9 mouse cellular contexts compared by ENCODE assay signal in the genomic region with DNA sequence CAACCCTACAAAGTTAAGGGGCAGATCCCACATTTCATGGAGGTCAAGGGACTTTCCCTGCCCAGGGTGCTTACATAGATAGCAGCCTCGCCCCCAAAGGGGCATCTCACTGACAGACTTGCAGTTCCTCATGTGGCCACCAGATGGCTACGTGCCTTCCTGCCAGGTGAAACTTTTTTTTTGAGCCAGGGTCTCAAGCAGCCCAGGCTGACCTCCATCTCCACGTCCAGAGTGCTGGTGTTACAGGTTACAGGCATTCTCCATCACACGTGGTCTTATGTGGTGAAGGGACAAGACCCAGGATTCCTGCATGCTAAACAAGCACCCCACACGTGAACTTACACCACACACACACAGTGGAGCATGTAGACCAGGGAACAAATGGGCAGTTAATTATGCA. TPM values are rescaled to one million over a fixed set of nuclear protein-coding genes. Genes with fewer than 3 reads are reported as not detected.
A peak's percentile ranks its signal among the peaks of the same experiment; 100 is the strongest.
DNase-seq lines count a peak whose midpoint lies in the region; ATAC-seq and TF ChIP-seq lines count a peak whose summit lies in the region.
"Had no signal": no experiment of that assay in that cellular context is flagged by ENCODE, and none has a peak within 500 bp of the region (broad histone marks: within the 10 kb centered on the region; RNA-seq: fewer than 3 reads in every experiment).

No protein-coding gene starts in this region.

- no peaks in the 10 kb centered on the region for H3K36me3 ChIP-seq in kidney, embryonic 16.5 days (ENCODE audit: insufficient read depth, low read length)
- H3K36me3 ChIP-seq in E14TG2a.4 (ENCODE audit: insufficient read depth, low read length) = no peaks in the 10 kb centered on the region
- H3K36me3 ChIP-seq in embryonic facial prominence, embryonic 12.5 days = no peaks in the 10 kb centered on the region
- no peaks in the 10 kb centered on the region for H3K36me3 ChIP-seq in limb, embryonic 10.5 days
- H3K36me3 ChIP-seq: limb, embryonic 13.5 days had no signal

- peak; percentile 71 for DNase-seq in kidney, adult 11 months
- peak; percentile 82 for DNase-seq in limb, embryonic 10.5 days (ENCODE audit: low spot score)

- no peak for TF ChIP-seq POLR2A in bone marrow, adult 2 months (IDR thresholded peaks at IDR 0.05; ENCODE audit: borderline replicate concordance, control insufficient read depth, low read depth, low read length)
- no peak for TF ChIP-seq POLR2A in olfactory bulb, adult 2 months (IDR thresholded peaks at IDR 0.05; ENCODE audit: insufficient read depth, low read depth, low read length)

- no peak overlapping the region for H3K27ac ChIP-seq in kidney, embryonic 16.5 days (ENCODE audit: low read length)
- H3K27ac ChIP-seq in bone marrow, adult 2 months (ENCODE audit: control insufficient read depth, insufficient read depth, low read depth, low read length, poor library complexity) = no peak overlapping the region
- no peak overlapping the region for H3K27ac ChIP-seq in embryonic facial prominence, embryonic 12.5 days
- no peak overlapping the region for H3K27ac ChIP-seq in limb, embryonic 10.5 days
- no peak overlapping the region for H3K27ac ChIP-seq in olfactory bulb, adult 2 months (ENCODE audit: insufficient read depth, low read depth, low read length)
- H3K27ac ChIP-seq: limb, embryonic 13.5 days had no signal

- H3K4me2 ChIP-seq in kidney, embryonic 16.5 days (replicated peaks; ENCODE audit: low read depth, low read length) = no peak overlapping the region
- no peak overlapping the region for H3K4me2 ChIP-seq in embryonic facial prominence, embryonic 12.5 days (replicated peaks)
- H3K4me2 ChIP-seq: limb, embryonic 13.5 days had no signal

- TF ChIP-seq CTCF in E14TG2a.4 (conservative IDR thresholded peaks at IDR 0.05; ENCODE audit: low read length) = peak; percentile 98
- peak; percentile 83 for TF ChIP-seq CTCF in bone marrow, adult 2 months (IDR thresholded peaks at IDR 0.05; ENCODE audit: control insufficient read depth, insufficient read depth, low read length)
- TF ChIP-seq CTCF in olfactory bulb, adult 2 months (IDR thresholded peaks at IDR 0.05; ENCODE audit: insufficient read depth, low read depth, low read length) = peak; percentile 87

- H3K4me3 ChIP-seq in kidney, embryonic 16.5 days (ENCODE audit: low read length) = no peak overlapping the region
- H3K4me3 ChIP-seq in E14TG2a.4 (replicated peaks; ENCODE audit: low read length) = no peak overlapping the region
- no peak overlapping the region for H3K4me3 ChIP-seq in bone marrow, adult 2 months (replicated peaks; ENCODE audit: control insufficient read depth, low read depth, low read length)
- H3K4me3 ChIP-seq in embryonic facial prominence, embryonic 12.5 days = no peak overlapping the region
- no peak overlapping the region for H3K4me3 ChIP-seq in limb, embryonic 10.5 days
- H3K4me3 ChIP-seq in olfactory bulb, adult 2 months (ENCODE audit: insufficient read depth, low read depth, low read length) = no peak overlapping the region
- H3K4me3 ChIP-seq: limb, embryonic 13.5 days had no signal

- peaks cover 27% of the 10 kb centered on the region for H3K4me1 ChIP-seq in kidney, embryonic 16.5 days (ENCODE audit: insufficient read depth, low read length)
- H3K4me1 ChIP-seq in E14TG2a.4 (replicated peaks; ENCODE audit: low read depth, low read length) = peaks cover 39% of the 10 kb centered on the region
- H3K4me1 ChIP-seq in bone marrow, adult 2 months (ENCODE audit: control insufficient read depth, insufficient read depth, low read length) = peaks cover 3% of the 10 kb centered on the region
- peaks cover 16% of the 10 kb centered on the region for H3K4me1 ChIP-seq in embryonic facial prominence, embryonic 12.5 days
- peaks cover 39% of the 10 kb centered on the region for H3K4me1 ChIP-seq in limb, embryonic 10.5 days
- peaks cover 12% of the 10 kb centered on the region for H3K4me1 ChIP-seq in olfactory bulb, adult 2 months (ENCODE audit: control insufficient read depth, insufficient read depth, low read length)

- peaks cover 14% of the 10 kb centered on the region for H3K27me3 ChIP-seq in kidney, embryonic 16.5 days (ENCODE audit: insufficient read depth, low read length)
- H3K27me3 ChIP-seq in E14TG2a.4 (ENCODE audit: insufficient read depth, low read length) = peaks cover 48% of the 10 kb centered on the region
- peaks cover 43% of the 10 kb centered on the region for H3K27me3 ChIP-seq in embryonic facial prominence, embryonic 12.5 days
- peaks cover 70% of the 10 kb centered on the region for H3K27me3 ChIP-seq in limb, embryonic 10.5 days (ENCODE audit: low read depth, poor library complexity, severe bottlenecking)

- no peak overlapping the region for H3K9ac ChIP-seq in kidney, embryonic 16.5 days (replicated peaks; ENCODE audit: low read length)
- 0 out of 2 replicates have a peak overlapping the region, but pooled peaks have one; percentile 17 for H3K9ac ChIP-seq in embryonic facial prominence, embryonic 12.5 days
- H3K9ac ChIP-seq: limb, embryonic 13.5 days had no signal

- WGBS in kidney, embryonic 16.5 days = 3% methylated on average over 5 of the region's 5 CpGs
- WGBS in bone marrow, adult 2 months = 14% methylated on average over 5 of the region's 5 CpGs
- 3% methylated on average over 5 of the region's 5 CpGs for WGBS in embryonic facial prominence, embryonic 12.5 days
- WGBS in limb, embryonic 10.5 days = 2% methylated on average over 5 of the region's 5 CpGs
- 10% methylated on average over 5 of the region's 5 CpGs for WGBS in olfactory bulb, adult 2 months

- H3K9me3 ChIP-seq in kidney, embryonic 16.5 days (ENCODE audit: low read length) = no peaks in the 10 kb centered on the region
- H3K9me3 ChIP-seq in E14TG2a.4 (ENCODE audit: low read length) = no peaks in the 10 kb centered on the region
- no peaks in the 10 kb centered on the region for H3K9me3 ChIP-seq in embryonic facial prominence, embryonic 12.5 days
- H3K9me3 ChIP-seq in limb, embryonic 10.5 days (replicated peaks) = no peaks in the 10 kb centered on the region
- H3K9me3 ChIP-seq: limb, embryonic 13.5 days had no signal

- no peak for ATAC-seq in kidney, embryonic 16.5 days (ENCODE audit: low FRiP score, low TSS enrichment)
- no peak for ATAC-seq in embryonic facial prominence, embryonic 12.5 days (ENCODE audit: insufficient number of reproducible peaks, insufficient read depth, low FRiP score, low TSS enrichment)
- ATAC-seq in frontal cortex, adult (ENCODE audit: low TSS enrichment) = no peak

RNA-seq across cellular contexts. Expression of a gene that starts 5.3 kb away (rescaled TPM):
- polyA plus RNA-seq in kidney, embryonic 16.5 days (2015; fragmentation: Nextera tagmentation; extraction: Ambion mirVana) = 0.10 and 0.15 TPM in 2 replicates
- polyA plus RNA-seq in bone marrow, adult 2 months (2011; ENCODE audit: insufficient read depth, insufficient read length, low replicate concordance, missing spikeins) = not detected in 2 replicates
- polyA plus RNA-seq in embryonic facial prominence, embryonic 12.5 days (2016; fragmentation: Nextera tagmentation; extraction: Ambion mirVana) = 0.13 TPM in 1 of 2 replicates, not detected in the other
- polyA plus RNA-seq in limb, embryonic 10.5 days (2016; fragmentation: Nextera tagmentation; extraction: Ambion mirVana) = 0.51 and 0.72 TPM in 2 replicates
- not detected in 2 replicates for polyA plus RNA-seq in olfactory bulb, adult 2 months (2012; ENCODE audit: insufficient read depth, insufficient read length, low replicate concordance, missing spikeins)

RNA-seq across cellular contexts. Expression of a gene that starts 5.7 kb away (rescaled TPM):
- 13.2 and 16.8 TPM in 2 replicates for polyA plus RNA-seq in kidney, embryonic 16.5 days (2015; fragmentation: Nextera tagmentation; extraction: Ambion mirVana)
- not detected in 2 replicates for polyA plus RNA-seq in bone marrow, adult 2 months (2011; ENCODE audit: insufficient read depth, insufficient read length, low replicate concordance, missing spikeins)
- polyA plus RNA-seq in embryonic facial prominence, embryonic 12.5 days (2016; fragmentation: Nextera tagmentation; extraction: Ambion mirVana) = 2.2 and 3.7 TPM in 2 replicates
- 3.1 and 4.1 TPM in 2 replicates for polyA plus RNA-seq in limb, embryonic 10.5 days (2016; fragmentation: Nextera tagmentation; extraction: Ambion mirVana)
- not detected in 2 replicates for polyA plus RNA-seq in olfactory bulb, adult 2 months (2012; ENCODE audit: insufficient read depth, insufficient read length, low replicate concordance, missing spikeins)

RNA-seq across cellular contexts. Expression of a gene that starts 23.0 kb away (rescaled TPM):
- polyA plus RNA-seq in kidney, embryonic 16.5 days (2015; fragmentation: Nextera tagmentation; extraction: Ambion mirVana) = 3.8 TPM in 2 replicates
- polyA plus RNA-seq in bone marrow, adult 2 months (2011; ENCODE audit: insufficient read depth, insufficient read length, low replicate concordance, missing spikeins) = 5.5 and 14.8 TPM in 2 replicates
- polyA plus RNA-seq in embryonic facial prominence, embryonic 12.5 days (2016; fragmentation: Nextera tagmentation; extraction: Ambion mirVana) = 2.6 and 2.7 TPM in 2 replicates
- polyA plus RNA-seq in limb, embryonic 10.5 days (2016; fragmentation: Nextera tagmentation; extraction: Ambion mirVana) = 0.84 and 1.7 TPM in 2 replicates
- not detected in 2 replicates for polyA plus RNA-seq in olfactory bulb, adult 2 months (2012; ENCODE audit: insufficient read depth, insufficient read length, low replicate concordance, missing spikeins)

RNA-seq across cellular contexts. Expression of a gene that starts 45.3 kb away (rescaled TPM):
- polyA plus RNA-seq in kidney, embryonic 16.5 days (2015; fragmentation: Nextera tagmentation; extraction: Ambion mirVana) = 1.1 and 1.5 TPM in 2 replicates
- 3.1 and 3.2 TPM in 2 replicates for polyA plus RNA-seq in bone marrow, adult 2 months (2011; ENCODE audit: insufficient read depth, insufficient read length, low replicate concordance, missing spikeins)
- 2.3 and 2.8 TPM in 2 replicates for polyA plus RNA-seq in embryonic facial prominence, embryonic 12.5 days (2016; fragmentation: Nextera tagmentation; extraction: Ambion mirVana)
- 2.0 and 2.5 TPM in 2 replicates for polyA plus RNA-seq in limb, embryonic 10.5 days (2016; fragmentation: Nextera tagmentation; extraction: Ambion mirVana)
- polyA plus RNA-seq in olfactory bulb, adult 2 months (2012; ENCODE audit: insufficient read depth, insufficient read length, low replicate concordance, missing spikeins) = not detected in 2 replicates

RNA-seq across cellular contexts. Expression of a gene that starts 60.0 kb away (rescaled TPM):
- 90.4 and 97.7 TPM in 2 replicates for polyA plus RNA-seq in kidney, embryonic 16.5 days (2015; fragmentation: Nextera tagmentation; extraction: Ambion mirVana)
- 32.6 and 38.4 TPM in 2 replicates for polyA plus RNA-seq in bone marrow, adult 2 months (2011; ENCODE audit: insufficient read depth, insufficient read length, low replicate concordance, missing spikeins)
- polyA plus RNA-seq in embryonic facial prominence, embryonic 12.5 days (2016; fragmentation: Nextera tagmentation; extraction: Ambion mirVana) = 80.2 and 81.8 TPM in 2 replicates
- 93.7 and 98.5 TPM in 2 replicates for polyA plus RNA-seq in limb, embryonic 10.5 days (2016; fragmentation: Nextera tagmentation; extraction: Ambion mirVana)
- polyA plus RNA-seq in olfactory bulb, adult 2 months (2012; ENCODE audit: insufficient read depth, insufficient read length, low replicate concordance, missing spikeins) = not detected in 2 replicates
